Mouse (Mus musculus) small intestine, adult 2 months (tissue): ENCODE data around the gene Aldh16a1. TPM values are rescaled to one million over a fixed set of nuclear protein-coding genes. Genes with fewer than 3 reads are reported as not detected.

ENCODE experiments used
- H3K27ac ChIP-seq: fragments of 200-500 bp; 2 replicates; pipeline ENCODE4 v1.5.1; 2012; ENCODE audit warnings: low read depth, low read length, control low read depth, inconsistent platforms; ENCODE audit not compliant: insufficient read depth
- H3K27me3 ChIP-seq: fragments of 200-500 bp; 2 replicates; pipeline ENCODE4 v1.6.1; 2012; ENCODE audit warnings: mild to moderate bottlenecking, moderate library complexity, low read length, inconsistent platforms; ENCODE audit not compliant: control insufficient read depth, insufficient read depth
- H3K36me3 ChIP-seq: fragments of 200-500 bp; 2 replicates; pipeline ENCODE4 v1.6.1; 2012; ENCODE audit warnings: mild to moderate bottlenecking, low read length, control low read depth, inconsistent platforms; ENCODE audit not compliant: control insufficient read depth, insufficient read depth
- H3K4me1 ChIP-seq: fragments of 200-500 bp; 2 replicates; pipeline ENCODE4 v1.6.1; 2012; ENCODE audit warnings: low read length, inconsistent platforms, mixed read lengths; ENCODE audit not compliant: control insufficient read depth, insufficient read depth, insufficient read length
- H3K4me3 ChIP-seq: fragments of 200-500 bp; 2 replicates; pipeline ENCODE4 v1.5.1; 2012; ENCODE audit warnings: low read depth, mild to moderate bottlenecking, control low read depth, inconsistent platforms, low read length, moderate library complexity
- CTCF ChIP-seq: fragments of 200-500 bp; IDR thresholded peaks from 2 replicates; pipeline ENCODE4 v1.5.1; 2012; ENCODE audit warnings: low read depth, mild to moderate bottlenecking, control low read depth, inconsistent platforms, low read length, moderate library complexity, mixed read lengths; ENCODE audit not compliant: insufficient replicate concordance, insufficient read length; ENCODE audit errors: extremely low read depth
- POLR2A ChIP-seq: fragments of 200-500 bp; IDR thresholded peaks from 2 replicates; pipeline ENCODE4 v1.6.1; 2012; ENCODE audit warnings: low read depth, mild to moderate bottlenecking, control low read depth, inconsistent platforms, low read length, moderate library complexity
- WGBS: fragments of 180-500 bp; shearing (Covaris S2); methylation state at CpG from one replicate; pipeline ENCODE4 v1.1.7; 2018; 5-methylcytosine and 5-hydroxymethylcytosine counted together
- polyA plus RNA-seq: library from polyadenylated mRNA; depleted of rRNA; stranded (reverse); fragments of >200 nt; gene quantifications from 2 replicates; pipeline ENCODE4 v1.2.3, GENCODE M21; 2012

The Aldh16a1 gene
- polyA plus RNA-seq, 1 experiment: 253 TPM

- Histone ChIP-seq H3K27me3 (0 out of 2 replicates have a peak, but pooled peaks cover 3% of the 10 kb centered on the region), H3K4me3 (no peak overlapping the region), H3K36me3 (no peaks in the 10 kb centered on the region), H3K4me1 (no peaks in the 10 kb centered on the region), H3K27ac (no peak overlapping the region)
- no peak for TF ChIP-seq POLR2A
- no peak for TF ChIP-seq CTCF
- WGBS: 68% methylated on average over 17 of the region's 17 CpGs
These were observed 39.7 kb upstream of the Aldh16a1 start for GRCm38 (mm10) chr7:45193871-45194785.

- Histone ChIP-seq H3K27ac (no peak overlapping the region), H3K36me3 (no peaks in the 10 kb centered on the region), H3K27me3 (0 out of 2 replicates have a peak, but pooled peaks cover 3% of the 10 kb centered on the region), H3K4me1 (no peaks in the 10 kb centered on the region), H3K4me3 (no peak overlapping the region)
- TF ChIP-seq CTCF (no peak), POLR2A (no peak)
- WGBS: 61% methylated on average over 5 of the region's 5 CpGs
These were observed 39.0 kb upstream of the Aldh16a1 start for GRCm38 (mm10) chr7:45193406-45193805.

DNA sequence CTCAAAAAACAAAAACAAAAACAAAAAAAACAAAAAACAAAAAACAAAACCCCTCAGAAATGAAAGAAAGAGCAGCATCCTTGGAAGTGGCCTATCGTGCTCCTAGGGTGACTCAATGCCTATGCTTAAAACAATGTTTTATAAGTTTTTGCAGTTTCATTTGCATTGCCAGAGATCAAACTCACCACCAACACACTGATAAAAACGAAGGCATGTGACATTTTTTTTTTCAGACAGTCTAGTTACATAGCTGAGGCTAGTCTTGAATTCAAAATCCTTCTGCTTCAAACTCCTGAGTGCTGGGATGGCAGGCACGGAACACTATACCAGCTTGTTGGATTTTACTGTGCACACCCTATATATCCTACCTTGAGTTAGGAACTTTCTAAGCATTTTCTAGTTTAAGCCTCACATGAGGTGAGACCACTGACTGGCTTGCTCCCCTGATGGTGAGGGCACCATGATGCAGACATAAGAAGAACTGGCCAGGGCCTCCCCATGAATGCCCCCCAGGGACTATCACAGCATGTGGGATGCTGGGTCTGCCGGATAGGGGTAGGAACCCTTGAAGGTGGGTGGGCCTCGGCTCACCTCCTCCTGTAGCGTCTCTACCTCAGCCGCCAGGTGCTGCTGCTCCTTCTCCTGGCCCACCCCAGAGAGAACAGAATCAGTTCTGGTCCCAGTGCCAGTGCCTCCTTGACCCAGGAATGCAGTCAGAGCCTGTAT is 38.4 kb upstream of the Aldh16a1 start:
- Histone ChIP-seq H3K27ac (no peak overlapping the region), H3K36me3 (no peaks in the 10 kb centered on the region), H3K4me3 (no peak overlapping the region), H3K27me3 (0 out of 2 replicates have a peak, but pooled peaks cover 3% of the 10 kb centered on the region), H3K4me1 (no peaks in the 10 kb centered on the region)
- TF ChIP-seq CTCF (no peak), POLR2A (no peak)
- 84% methylated on average over 7 of the region's 7 CpGs for WGBS

GRCm38 (mm10) chr7:45191803-45192363 is 37.5 kb upstream of the Aldh16a1 start:
- WGBS: 24% methylated on average over 8 of the region's 8 CpGs
- Histone ChIP-seq H3K36me3 (no peaks in the 10 kb centered on the region), H3K27ac (no peak overlapping the region), H3K4me3 (no peak overlapping the region), H3K4me1 (no peaks in the 10 kb centered on the region), H3K27me3 (0 out of 2 replicates have a peak, but pooled peaks cover 3% of the 10 kb centered on the region)
- no peak for TF ChIP-seq POLR2A

DNA sequence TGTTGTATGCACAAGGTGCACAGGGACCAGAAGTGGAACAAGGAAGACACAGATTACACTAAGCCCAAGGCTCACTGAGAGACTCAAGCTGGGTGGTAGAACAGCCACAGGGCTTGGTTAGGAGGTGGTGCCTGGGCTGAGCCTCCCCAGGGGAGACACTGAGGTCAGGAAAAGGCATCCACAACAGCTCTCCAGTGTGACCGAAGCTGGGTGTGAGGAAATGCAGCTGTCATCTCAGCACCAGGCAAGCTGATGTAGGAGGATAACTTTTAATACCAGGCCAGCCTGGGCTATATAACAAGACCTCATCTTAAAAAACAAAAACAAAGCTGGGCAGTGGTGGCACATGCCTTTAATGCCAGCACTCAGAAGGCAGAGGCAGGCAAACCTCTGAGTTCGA is 36.8 kb upstream of the Aldh16a1 start:
- Histone ChIP-seq H3K4me1 (no peaks in the 10 kb centered on the region), H3K27me3 (0 out of 2 replicates have a peak, but pooled peaks cover 3% of the 10 kb centered on the region), H3K27ac (no peak overlapping the region), H3K4me3 (no peak overlapping the region), H3K36me3 (no peaks in the 10 kb centered on the region)
- TF ChIP-seq CTCF (no peak), POLR2A (no peak)
- 56% methylated on average over 2 of the region's 2 CpGs for WGBS

DNA sequence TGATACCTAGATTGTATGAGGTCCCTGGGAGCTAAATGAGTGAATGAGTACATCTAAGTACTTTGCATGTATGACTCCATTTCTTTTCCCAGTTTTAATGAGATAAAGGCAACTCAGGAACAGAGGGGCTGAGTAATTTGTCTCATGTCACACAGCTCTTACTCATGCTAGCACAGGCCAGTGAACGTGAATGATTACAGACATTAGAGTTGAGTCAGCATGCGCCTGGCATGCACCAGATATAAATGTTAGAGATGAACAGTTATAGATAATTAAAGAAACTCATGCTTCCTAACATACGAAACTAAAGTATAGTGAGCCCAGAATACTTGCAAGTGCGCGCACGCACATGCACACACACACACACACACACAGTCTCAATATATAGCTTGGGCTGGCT is 35.8 kb upstream of the Aldh16a1 start:
- TF ChIP-seq CTCF: no peak
- no peak for TF ChIP-seq POLR2A
- Histone ChIP-seq H3K27me3 (peaks cover 9% of the 10 kb centered on the region), H3K4me3 (no peak overlapping the region), H3K4me1 (no peaks in the 10 kb centered on the region), H3K36me3 (no peaks in the 10 kb centered on the region), H3K27ac (no peak overlapping the region)
- WGBS: 86% methylated on average over 6 of the region's 6 CpGs

- TF ChIP-seq CTCF (no peak), POLR2A (no peak)
- 56% methylated on average over 16 of the region's 16 CpGs for WGBS
- no peak overlapping the region for H3K27ac ChIP-seq
- H3K4me3 ChIP-seq: no peak overlapping the region
- no peaks in the 10 kb centered on the region for H3K4me1 ChIP-seq
- H3K27me3 ChIP-seq: peaks cover 13% of the 10 kb centered on the region
- no peaks in the 10 kb centered on the region for H3K36me3 ChIP-seq
These were observed 35.2 kb upstream of the Aldh16a1 start for GRCm38 (mm10) chr7:45189600-45189999.
